Mouse (Mus musculus) lung, postnatal 4 days (tissue): ENCODE results near the gene Mark2.

Experiments
- DNase-seq, 2 experiments: peaks; one replicate each; pipeline ENCODE4 v3.0.0; 2021

Mark2 gene

DNA sequence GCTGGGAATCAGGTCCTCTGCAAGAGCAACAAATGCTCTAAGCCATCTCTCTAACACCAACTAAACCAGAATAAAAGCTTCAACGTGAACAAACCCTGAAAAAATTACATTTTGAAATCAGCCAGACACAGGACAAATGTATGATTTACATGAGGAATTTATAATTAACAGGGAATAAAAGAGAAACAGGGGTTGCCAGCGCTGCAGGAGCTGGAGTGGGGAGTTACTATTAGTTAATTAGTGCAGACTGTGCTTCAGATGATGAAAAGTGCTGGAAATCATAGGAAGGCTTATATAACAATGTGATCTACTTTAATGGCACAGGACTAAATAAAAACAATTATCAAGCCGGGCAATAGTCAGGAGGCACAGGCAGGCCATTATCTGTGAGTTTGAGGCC lies 20.3 kb downstream of the Mark2 start:
- DNase-seq: no peak

GRCm38 (mm10) chr19:7320181-7320580 lies 21.5 kb downstream of the Mark2 start:
- DNase-seq: no peak

DNA sequence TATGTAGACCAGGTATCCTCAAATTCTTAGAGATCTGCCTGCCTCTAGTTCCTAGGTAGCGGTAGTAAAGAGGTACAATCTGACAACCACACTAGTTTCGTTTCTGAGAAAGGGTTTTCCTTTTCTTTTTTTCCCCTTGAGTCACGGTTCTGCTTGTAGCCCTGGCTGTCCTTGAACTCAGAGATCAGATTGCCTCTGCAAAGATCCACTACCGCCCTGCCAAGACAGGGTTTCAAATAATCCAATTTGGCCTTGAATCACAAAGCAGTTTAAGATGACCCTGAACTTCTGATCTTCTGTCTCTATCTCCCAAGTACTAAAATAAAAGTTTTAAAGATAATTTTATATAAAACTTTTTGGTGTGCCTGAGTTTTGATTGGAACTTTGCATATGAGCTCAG lies 23.9 kb downstream of the Mark2 start:
- no peak for DNase-seq

DNA sequence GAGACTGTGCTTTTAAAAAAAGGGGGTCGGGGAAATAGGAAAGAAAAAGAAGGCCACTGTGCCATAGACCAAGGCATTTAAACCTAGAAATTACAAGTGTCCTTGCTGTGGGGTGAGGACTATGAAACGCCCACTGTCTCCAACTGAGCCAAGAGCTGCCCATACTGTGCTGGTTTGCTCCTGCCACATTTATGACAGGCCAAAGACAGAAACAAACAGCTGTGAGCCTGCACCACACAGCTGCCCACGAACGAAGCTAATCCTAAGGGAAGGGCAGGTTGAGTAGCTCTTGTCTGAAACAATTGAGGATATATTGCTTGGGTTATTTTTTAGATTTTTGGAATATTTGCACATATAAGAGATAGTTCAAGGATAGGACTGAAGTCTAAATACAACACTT lies 24.8 kb downstream of the Mark2 start:
- DNase-seq: no peak

DNA sequence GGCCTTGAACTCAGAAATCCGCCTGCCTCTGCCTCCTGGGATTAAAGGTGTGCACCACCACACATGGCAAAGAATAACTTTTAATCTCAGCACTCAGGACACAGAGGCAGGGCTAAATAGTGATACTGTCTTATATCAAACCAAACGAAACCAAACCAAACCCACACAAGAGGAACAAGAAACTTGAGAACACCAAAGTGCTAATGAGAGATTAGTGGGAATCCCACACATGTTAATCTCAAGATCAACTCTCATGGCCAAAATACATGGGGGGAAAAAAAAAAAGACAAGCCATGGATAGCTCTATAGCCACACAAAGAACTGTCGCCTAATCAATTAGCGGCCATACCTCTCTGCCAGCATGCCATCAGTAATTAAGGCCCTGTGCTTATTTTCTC lies 26.1 kb downstream of the Mark2 start:
- no peak for DNase-seq

DNA sequence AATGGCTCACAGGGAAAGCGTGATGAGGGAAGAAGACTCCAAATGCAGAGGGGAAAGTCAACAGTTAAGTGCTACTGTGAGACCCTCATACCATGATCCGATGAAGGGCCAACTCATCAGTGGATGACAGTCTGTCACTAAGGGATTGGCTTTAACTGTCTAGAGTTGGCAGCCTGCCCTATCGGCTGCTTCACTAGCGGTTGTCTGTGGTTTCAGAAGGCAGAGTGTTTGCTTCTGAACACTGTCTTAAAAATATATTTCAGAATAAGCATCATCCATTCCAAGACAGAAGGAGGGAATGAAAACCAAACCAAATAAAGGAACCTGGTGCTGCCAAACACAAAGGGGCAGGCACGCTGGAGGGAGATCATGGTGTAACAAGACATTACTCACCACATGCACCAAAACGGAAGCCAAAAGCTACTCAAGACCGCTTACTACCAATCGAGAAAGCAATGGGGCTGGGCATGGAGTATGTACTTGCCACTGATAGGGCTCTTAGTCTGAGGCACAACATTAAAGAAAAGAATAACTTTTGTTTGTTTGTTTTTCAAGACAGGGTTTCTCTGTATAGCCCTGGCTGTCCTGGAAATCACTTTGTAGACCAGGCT lies 26.6 kb downstream of the Mark2 start:
- no peak for DNase-seq

DNA sequence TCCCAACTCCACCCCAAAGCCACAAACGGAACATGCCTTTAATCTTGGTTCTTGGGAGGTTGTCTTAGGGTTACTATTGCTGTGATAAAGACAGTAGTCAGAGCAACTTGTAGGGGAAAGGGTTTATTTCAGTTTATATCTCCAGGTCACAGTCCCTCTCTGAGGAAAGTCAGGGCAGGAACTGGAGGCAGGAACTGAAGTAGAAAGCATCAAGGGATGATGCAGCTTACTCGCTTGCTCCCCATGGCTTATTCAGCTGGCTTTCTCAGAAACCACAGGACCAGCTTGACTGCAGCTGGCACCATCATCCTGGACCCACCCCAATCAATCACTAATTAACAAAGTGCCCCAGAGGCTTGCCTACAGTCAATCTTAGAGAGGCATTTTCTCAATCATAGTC lies 28.0 kb downstream of the Mark2 start:
- DNase-seq: no peak

- no peak for DNase-seq
Observed at GRCm38 (mm10) chr19:7311306-7311705, 30.4 kb downstream of the Mark2 start.

GRCm38 (mm10) chr19:7310704-7311103 lies 31.0 kb downstream of the Mark2 start:
- DNase-seq: peak; percentile 68 to 80

- no peak for DNase-seq
Observed at GRCm38 (mm10) chr19:7309738-7310330, 31.8 kb downstream of the Mark2 start.

GRCm38 (mm10) chr19:7307995-7308770 lies 33.5 kb downstream of the Mark2 start:
- peak; percentile 72 to 79 for DNase-seq

- peak; percentile 45 to 48 for DNase-seq
Observed at GRCm38 (mm10) chr19:7306968-7307367, 34.7 kb downstream of the Mark2 start.

GRCm38 (mm10) chr19:7305380-7306310 lies 36.0 kb downstream of the Mark2 start:
- no peak for DNase-seq

DNA sequence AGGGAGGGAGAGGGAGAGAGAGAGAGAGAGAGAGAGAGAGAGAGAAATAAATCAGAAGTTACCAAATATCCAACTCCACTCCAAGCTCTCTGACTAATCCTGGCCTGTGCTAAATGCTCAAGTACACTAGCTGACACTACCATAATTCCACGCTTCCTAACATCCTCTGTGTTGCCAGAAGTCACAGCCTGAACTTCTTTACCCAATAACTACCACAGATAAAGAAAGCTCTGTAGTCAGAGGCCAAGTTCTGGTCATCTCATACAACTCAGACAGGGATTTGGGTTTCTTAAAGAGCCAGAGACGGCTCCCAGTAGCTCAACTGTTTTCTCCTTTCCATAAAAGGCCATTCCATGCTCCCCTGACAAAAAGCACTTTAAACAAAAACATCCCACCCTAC lies 36.9 kb downstream of the Mark2 start:
- DNase-seq: no peak

DNA sequence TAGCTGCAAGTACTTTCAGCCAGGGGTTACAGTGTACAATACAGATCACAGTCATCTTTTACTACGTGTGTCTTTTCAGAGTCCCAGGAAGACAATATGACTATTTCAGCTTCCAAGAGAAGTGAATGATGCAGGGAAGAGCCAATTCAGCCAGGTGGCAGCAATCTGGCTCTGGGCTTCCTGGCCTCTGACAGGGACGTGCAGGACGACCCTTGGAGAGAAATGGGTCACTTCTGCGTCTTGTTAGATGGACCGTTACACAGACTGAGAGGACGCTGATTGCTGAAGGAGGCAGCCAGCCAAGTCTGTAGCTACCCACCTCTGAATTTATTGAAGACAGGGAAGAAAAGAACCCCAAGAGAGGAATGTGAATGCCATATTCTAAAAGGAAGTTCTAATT lies 37.9 kb downstream of the Mark2 start:
- DNase-seq: no peak

GRCm38 (mm10) chr19:7302493-7302797 lies 39.2 kb downstream of the Mark2 start:
- no peak for DNase-seq

- no peak for DNase-seq
Observed at GRCm38 (mm10) chr19:7301647-7302492, 39.8 kb downstream of the Mark2 start.

DNA sequence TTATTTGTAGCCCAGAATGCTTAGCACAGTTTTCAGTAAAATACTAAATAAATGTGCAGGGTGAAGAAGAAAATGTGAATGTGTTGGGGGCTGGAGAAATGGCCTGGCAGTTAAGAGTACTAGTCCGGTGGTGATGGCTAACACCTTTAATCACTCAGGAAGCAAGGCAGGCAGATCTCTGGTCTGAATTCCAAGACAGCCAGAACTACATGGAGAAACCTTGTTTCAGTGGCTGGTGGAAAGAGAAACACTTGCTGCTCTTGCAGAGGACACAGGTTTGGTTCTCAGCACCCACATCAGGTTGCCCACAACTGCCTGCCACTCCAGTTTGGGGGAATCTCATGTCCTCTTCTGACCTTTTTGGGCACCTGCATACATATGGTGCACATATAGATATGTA lies 41.6 kb downstream of the Mark2 start:
- no peak for DNase-seq

GRCm38 (mm10) chr19:7299052-7299451 lies 42.6 kb downstream of the Mark2 start:
- DNase-seq: no peak

DNA sequence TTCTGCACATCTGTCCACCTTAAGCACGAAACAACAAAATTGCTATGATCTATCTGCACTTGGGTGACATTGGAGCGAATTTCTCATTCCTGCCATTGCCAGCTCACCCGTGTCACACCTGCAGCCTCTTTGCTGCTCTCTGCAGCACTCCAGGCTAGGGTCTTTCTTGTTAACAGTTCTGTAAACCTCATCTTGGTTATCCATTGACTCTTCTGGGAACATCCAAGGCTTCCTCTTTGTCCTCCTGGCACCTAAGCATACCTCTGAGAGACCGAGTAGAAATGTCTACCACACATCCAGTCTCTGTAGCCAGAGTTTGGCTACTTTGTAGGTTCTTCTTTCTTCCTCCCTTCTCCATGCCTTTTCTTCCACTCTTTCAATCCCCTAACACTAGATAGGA lies 45.7 kb downstream of the Mark2 start:
- DNase-seq: no peak

DNA sequence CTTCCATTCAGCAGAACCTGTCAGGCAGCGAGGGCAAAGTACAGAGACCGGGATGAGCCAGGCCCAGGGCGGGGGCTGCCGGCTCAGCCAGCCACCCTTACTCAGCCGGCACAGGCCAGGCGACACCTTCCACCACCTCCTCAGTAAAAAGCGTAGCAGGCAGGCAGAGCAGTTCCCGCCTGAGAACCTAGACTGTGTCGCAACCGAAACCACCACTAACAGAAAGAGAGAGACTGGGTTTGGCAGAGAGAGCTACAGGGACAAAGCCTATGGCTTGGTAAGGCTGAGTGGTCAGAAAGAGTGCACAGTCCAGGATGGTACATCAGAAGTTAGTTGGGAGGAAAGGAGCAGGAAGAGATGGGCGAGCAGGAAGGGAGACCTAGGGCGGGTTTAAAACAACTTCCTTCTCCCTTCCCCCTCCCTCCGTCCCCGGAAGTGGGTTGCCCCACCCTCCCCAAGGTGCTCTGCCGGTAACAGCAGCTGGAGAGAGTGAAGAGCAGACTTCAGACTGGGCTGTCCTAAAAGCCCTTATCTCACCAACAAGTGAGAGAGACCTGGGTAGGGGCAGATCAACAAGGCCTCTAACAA lies 46.5 kb downstream of the Mark2 start:
- peak; percentile 79 to 80 for DNase-seq
